Mouse (Mus musculus) stomach, postnatal 0 days (tissue): ENCODE measurements around the gene Hmgxb4.

Source experiments
- CTCF ChIP-seq: IDR thresholded peaks from 2 replicates; pipeline ENCODE4 v1.5.1; 2016; ENCODE audit warnings: antibody characterized with exemption, low read depth, mild to moderate bottlenecking, moderate library complexity
- EP300 ChIP-seq: optimal IDR thresholded peaks from 2 replicates; pipeline ENCODE3; 2016; ENCODE audit warnings: antibody characterized with exemption

DNA sequence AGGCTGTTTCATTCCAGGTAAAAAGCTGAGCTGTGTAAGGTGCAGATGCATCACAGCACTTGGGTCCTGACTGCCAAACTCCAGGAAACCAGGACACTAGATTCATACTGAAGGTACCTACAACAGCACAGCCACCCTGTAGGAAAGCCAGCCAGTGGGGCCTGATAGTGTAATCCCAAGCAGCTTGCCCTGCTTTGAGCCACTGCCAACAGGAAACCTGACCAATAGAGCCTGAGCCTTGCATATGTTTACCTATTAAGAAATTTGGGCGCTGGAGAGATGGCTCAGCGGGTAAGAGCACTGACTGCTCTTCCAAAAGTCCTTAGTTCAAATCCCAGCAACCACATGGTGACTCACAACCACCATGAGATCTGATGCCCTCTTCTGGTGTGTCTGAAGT is 49.0 kb downstream of the Hmgxb4 start:
- TF ChIP-seq CTCF (no peak), EP300 (no peak)
